Mouse (Mus musculus): Measurements from ENCODE around the gene Gja10. TPM values are rescaled to one million over a fixed set of nuclear protein-coding genes. Genes with fewer than 3 reads are reported as not detected.

Gene Gja10
- polyA plus RNA-seq, 1 experiment = not detected

GRCm38 (mm10) chr4:32584181-32584580 is 18.4 kb downstream of the Gja10 start:
- WGBS = 73% methylated on average over 6 of the region's 6 CpGs
- H3K27me3 ChIP-seq (ENCODE audit: control insufficient read depth, insufficient read depth, low read length) = no peaks in the 10 kb centered on the region
- H3K4me3 ChIP-seq (replicated peaks; ENCODE audit: insufficient read depth, low read depth, low read length) = no peak overlapping the region
- H3K4me1 ChIP-seq (ENCODE audit: control insufficient read depth, insufficient read depth, low read length) = no peaks in the 10 kb centered on the region
- no peak for DNase-seq
- no peak for TF ChIP-seq CTCF (IDR thresholded peaks at IDR 0.05; ENCODE audit: borderline replicate concordance, insufficient read depth, low read depth, low read length)
- no peak for TF ChIP-seq POLR2A (IDR thresholded peaks at IDR 0.05; ENCODE audit: borderline replicate concordance, insufficient read depth, low read length)
- no peak overlapping the region for H3K27ac ChIP-seq (ENCODE audit: insufficient read depth, low read length)

DNA sequence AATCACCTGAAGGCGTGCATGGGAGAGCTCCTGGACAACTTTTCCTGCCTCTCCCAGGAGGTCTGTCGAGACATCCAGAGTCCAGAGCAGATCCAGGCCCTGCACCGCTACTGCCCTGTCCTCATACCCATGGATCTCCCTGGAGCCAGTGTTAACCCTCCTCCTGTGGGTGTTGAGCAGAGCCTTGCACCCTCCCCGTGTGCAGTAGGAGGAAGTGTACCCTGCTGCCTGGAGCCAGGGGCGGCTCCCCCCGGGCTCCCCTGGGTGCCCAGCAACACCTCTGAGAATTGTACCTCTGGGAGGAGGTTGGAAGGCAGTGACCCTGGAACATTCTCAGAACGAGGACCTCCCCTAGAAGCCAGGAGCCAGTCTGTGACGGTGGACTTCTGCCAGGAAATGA is 22.7 kb downstream of the Gja10 start:
- Histone ChIP-seq H3K27ac (ENCODE audit: insufficient read depth, low read length) (no peak overlapping the region), H3K4me1 (ENCODE audit: control insufficient read depth, insufficient read depth, low read length) (no peaks in the 10 kb centered on the region), H3K27me3 (ENCODE audit: control insufficient read depth, insufficient read depth, low read length) (no peaks in the 10 kb centered on the region), H3K4me3 (replicated peaks; ENCODE audit: insufficient read depth, low read depth, low read length) (no peak overlapping the region)
- DNase-seq = no peak
- 71% methylated on average over 8 of the region's 8 CpGs for WGBS
- TF ChIP-seq POLR2A (IDR thresholded peaks at IDR 0.05; ENCODE audit: borderline replicate concordance, insufficient read depth, low read length) = no peak

DNA sequence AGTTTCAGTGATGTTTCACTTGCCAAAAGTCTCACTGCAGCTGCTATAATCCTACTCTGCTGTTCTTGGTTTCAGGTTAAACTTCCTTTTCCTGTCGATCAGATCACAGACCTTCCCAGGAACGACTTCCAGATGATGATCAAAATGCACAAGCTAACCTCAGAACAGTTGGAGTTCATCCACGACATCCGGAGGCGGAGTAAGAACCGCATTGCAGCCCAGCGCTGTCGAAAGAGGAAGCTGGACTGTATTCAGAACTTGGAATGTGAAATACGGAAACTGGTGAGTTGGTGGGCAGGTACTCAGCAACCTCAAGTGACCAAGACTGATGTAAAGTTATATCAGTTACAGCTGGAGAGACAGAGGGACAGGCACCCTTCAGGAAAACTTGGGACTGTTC is 27.4 kb downstream of the Gja10 start:
- no peak overlapping the region for H3K4me3 ChIP-seq (replicated peaks; ENCODE audit: insufficient read depth, low read depth, low read length)
- no peak overlapping the region for H3K27ac ChIP-seq (ENCODE audit: insufficient read depth, low read length)
- WGBS = 74% methylated on average over 9 of the region's 9 CpGs
- H3K4me1 ChIP-seq (ENCODE audit: control insufficient read depth, insufficient read depth, low read length) = peaks cover 4% of the 10 kb centered on the region
- H3K27me3 ChIP-seq (ENCODE audit: control insufficient read depth, insufficient read depth, low read length) = no peaks in the 10 kb centered on the region
- TF ChIP-seq POLR2A (IDR thresholded peaks at IDR 0.05; ENCODE audit: borderline replicate concordance, insufficient read depth, low read length) (no peak), CTCF (IDR thresholded peaks at IDR 0.05; ENCODE audit: borderline replicate concordance, insufficient read depth, low read depth, low read length) (no peak)
- DNase-seq = no peak

- H3K4me3 ChIP-seq (replicated peaks; ENCODE audit: insufficient read depth, low read depth, low read length) = no peak overlapping the region
- peaks cover 8% of the 10 kb centered on the region for H3K4me1 ChIP-seq (ENCODE audit: control insufficient read depth, insufficient read depth, low read length)
- DNase-seq = no peak
- WGBS = 100% methylated on average over 1 of the region's 1 CpGs
- no peak for TF ChIP-seq POLR2A (IDR thresholded peaks at IDR 0.05; ENCODE audit: borderline replicate concordance, insufficient read depth, low read length)
- peak; percentile 31; the same call in 1 of the 2 replicates for TF ChIP-seq CTCF (IDR thresholded peaks at IDR 0.05; ENCODE audit: borderline replicate concordance, insufficient read depth, low read depth, low read length)
- no peak overlapping the region for H3K27ac ChIP-seq (ENCODE audit: insufficient read depth, low read length)
- H3K27me3 ChIP-seq (ENCODE audit: control insufficient read depth, insufficient read depth, low read length) = no peaks in the 10 kb centered on the region
These were observed 28.0 kb downstream of the Gja10 start for GRCm38 (mm10) chr4:32574604-32575003.

GRCm38 (mm10) chr4:32573586-32573985 is 29.0 kb downstream of the Gja10 start:
- no peak for DNase-seq
- Histone ChIP-seq H3K27me3 (ENCODE audit: control insufficient read depth, insufficient read depth, low read length) (no peaks in the 10 kb centered on the region), H3K4me1 (ENCODE audit: control insufficient read depth, insufficient read depth, low read length) (peaks cover 8% of the 10 kb centered on the region), H3K4me3 (replicated peaks; ENCODE audit: insufficient read depth, low read depth, low read length) (no peak overlapping the region), H3K27ac (ENCODE audit: insufficient read depth, low read length) (no peak overlapping the region)
- TF ChIP-seq POLR2A (IDR thresholded peaks at IDR 0.05; ENCODE audit: borderline replicate concordance, insufficient read depth, low read length) (no peak), CTCF (IDR thresholded peaks at IDR 0.05; ENCODE audit: borderline replicate concordance, insufficient read depth, low read depth, low read length) (no peak)
- 76% methylated on average over 5 of the region's 5 CpGs for WGBS

DNA sequence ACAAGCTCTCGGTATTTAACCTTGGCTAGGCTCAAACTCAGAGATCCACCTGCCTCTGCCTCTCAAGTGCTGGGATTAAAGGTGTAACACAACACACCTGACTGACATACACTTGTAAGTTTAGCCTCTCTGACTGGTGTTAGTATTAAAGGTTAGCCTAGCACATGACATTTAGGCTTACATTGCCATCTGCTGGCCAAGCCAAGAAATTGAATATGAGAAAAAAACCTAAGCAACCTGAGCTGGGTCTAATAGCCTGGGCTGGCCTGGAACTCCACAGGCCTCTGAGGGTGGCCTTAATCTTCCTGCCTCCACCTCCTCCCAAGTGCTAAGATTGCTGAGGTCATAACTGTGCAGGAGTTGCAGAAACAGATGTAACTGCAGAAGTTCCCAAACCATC is 30.4 kb downstream of the Gja10 start:
- Histone ChIP-seq H3K27me3 (ENCODE audit: control insufficient read depth, insufficient read depth, low read length) (no peaks in the 10 kb centered on the region), H3K4me1 (ENCODE audit: control insufficient read depth, insufficient read depth, low read length) (peaks cover 8% of the 10 kb centered on the region), H3K4me3 (replicated peaks; ENCODE audit: insufficient read depth, low read depth, low read length) (no peak overlapping the region), H3K27ac (ENCODE audit: insufficient read depth, low read length) (no peak overlapping the region)
- WGBS = 65% methylated on average over 1 of the region's 1 CpGs
- TF ChIP-seq POLR2A (IDR thresholded peaks at IDR 0.05; ENCODE audit: borderline replicate concordance, insufficient read depth, low read length) = no peak
- TF ChIP-seq CTCF (IDR thresholded peaks at IDR 0.05; ENCODE audit: borderline replicate concordance, insufficient read depth, low read depth, low read length) = peak; percentile 49; the same call in 1 of the 2 replicates
- peak; percentile 50 to 62 for DNase-seq

DNA sequence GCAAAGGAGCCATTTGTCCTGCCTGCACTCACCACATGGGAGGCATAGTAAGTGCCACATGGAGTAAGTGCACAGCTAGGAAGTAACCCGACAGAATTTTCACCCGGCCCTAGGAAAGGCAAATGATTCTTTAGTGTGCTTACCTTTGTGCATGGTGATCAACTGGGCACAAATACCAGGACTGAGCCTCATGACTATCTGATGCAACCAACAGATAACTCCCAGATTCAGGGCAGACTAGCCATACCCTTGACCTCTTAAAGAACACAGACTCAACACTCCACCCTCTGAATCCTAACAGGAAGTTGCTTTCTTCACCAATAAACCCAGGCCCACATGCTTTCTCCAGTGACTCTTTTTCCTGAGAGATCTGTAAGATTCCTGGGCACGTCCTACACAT is 31.1 kb downstream of the Gja10 start:
- no peak for DNase-seq
- no peaks in the 10 kb centered on the region for H3K27me3 ChIP-seq (ENCODE audit: control insufficient read depth, insufficient read depth, low read length)
- H3K4me1 ChIP-seq (ENCODE audit: control insufficient read depth, insufficient read depth, low read length) = peaks cover 8% of the 10 kb centered on the region
- no peak overlapping the region for H3K4me3 ChIP-seq (replicated peaks; ENCODE audit: insufficient read depth, low read depth, low read length)
- TF ChIP-seq POLR2A (IDR thresholded peaks at IDR 0.05; ENCODE audit: borderline replicate concordance, insufficient read depth, low read length) (no peak), CTCF (IDR thresholded peaks at IDR 0.05; ENCODE audit: borderline replicate concordance, insufficient read depth, low read depth, low read length) (no peak)
- no peak overlapping the region for H3K27ac ChIP-seq (ENCODE audit: insufficient read depth, low read length)
- WGBS = 75% methylated on average over 3 of the region's 3 CpGs

DNA sequence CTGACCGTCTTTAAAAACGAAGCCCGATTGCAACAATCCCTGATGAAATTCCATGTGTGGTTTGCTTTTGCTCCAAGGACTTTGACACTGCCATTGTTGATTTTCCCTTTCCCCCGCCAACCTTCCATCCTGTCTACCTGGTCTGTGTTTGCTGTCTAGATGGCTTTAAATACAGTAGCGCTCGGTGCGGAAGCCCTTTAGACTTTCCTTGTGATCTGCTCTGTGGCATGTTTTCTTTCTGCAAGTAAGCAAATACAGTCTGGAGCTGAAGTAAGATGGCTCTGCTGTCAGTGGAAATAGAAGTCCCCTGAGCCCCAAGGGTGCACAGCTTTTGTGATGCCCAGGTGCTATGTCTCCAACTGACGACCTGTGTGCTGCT is 31.6 kb downstream of the Gja10 start:
- no peak overlapping the region for H3K4me3 ChIP-seq (replicated peaks; ENCODE audit: insufficient read depth, low read depth, low read length)
- H3K4me1 ChIP-seq (ENCODE audit: control insufficient read depth, insufficient read depth, low read length) = peaks cover 8% of the 10 kb centered on the region
- TF ChIP-seq POLR2A (IDR thresholded peaks at IDR 0.05; ENCODE audit: borderline replicate concordance, insufficient read depth, low read length) (no peak), CTCF (IDR thresholded peaks at IDR 0.05; ENCODE audit: borderline replicate concordance, insufficient read depth, low read depth, low read length) (no peak)
- no peaks in the 10 kb centered on the region for H3K27me3 ChIP-seq (ENCODE audit: control insufficient read depth, insufficient read depth, low read length)
- no peak for DNase-seq
- H3K27ac ChIP-seq (ENCODE audit: insufficient read depth, low read length) = no peak overlapping the region
- 87% methylated on average over 8 of the region's 8 CpGs for WGBS

Measured in cerebellum, adult 2 months (tissue).